Mouse (Mus musculus) cortical plate, adult 2 months (tissue): ENCODE data around the gene 6820408C15Rik.

Source experiments
- CTCF ChIP-seq: fragments of 200-500 bp; IDR thresholded peaks from 2 replicates; pipeline ENCODE4 v1.5.1; 2011; ENCODE audit warnings: mild to moderate bottlenecking, control low read depth, low read length; ENCODE audit not compliant: insufficient read depth; ENCODE audit errors: extremely low read depth
- POLR2A ChIP-seq: fragments of 200-500 bp; IDR thresholded peaks from 2 replicates; pipeline ENCODE4 v1.6.1; 2011; ENCODE audit warnings: mild to moderate bottlenecking, low read length, control low read depth; ENCODE audit not compliant: insufficient read depth; ENCODE audit errors: extremely low read depth

GRCm38 (mm10) chr2:152442322-152442721 lies 26.9 kb downstream of the 6820408C15Rik start:
- no peak for TF ChIP-seq POLR2A
- no peak for TF ChIP-seq CTCF
